Mouse (Mus musculus) liver, embryonic 16.5 days (tissue): ENCODE measurements at regions not wholly inside any gene's neighbourhood (a gene's known extent, or its start where the extent isn't known, plus 50 kb on each side); places are given as distances from the start of the nearest gene placed in this dataset.

Experiments
- ATAC-seq: fragments of 200-750 bp; cut with Nextera tagmentation; 2 replicates; pipeline ENCODE4 v1.8.0; 2017; ENCODE audit warnings: low read depth, mild to moderate bottlenecking, moderate number of reproducible peaks, moderate library complexity
- H3K27ac ChIP-seq: fragments of 300-500 bp; sonication (generic); 2 replicates; pipeline ENCODE4 v1.5.1; 2014; ENCODE audit warnings: mild to moderate bottlenecking, low read length
- H3K27me3 ChIP-seq: fragments of 300-500 bp; sonication (generic); 2 replicates; pipeline ENCODE4 v1.6.1; 2014; ENCODE audit warnings: low read depth, low read length, mixed read lengths; ENCODE audit not compliant: control insufficient read depth, insufficient read depth
- H3K36me3 ChIP-seq: fragments of 300-500 bp; sonication (generic); 2 replicates; pipeline ENCODE4 v1.6.1; 2014; ENCODE audit warnings: mild to moderate bottlenecking; ENCODE audit not compliant: control insufficient read depth, insufficient read depth
- H3K4me1 ChIP-seq: fragments of 300-500 bp; sonication (generic); 2 replicates; pipeline ENCODE4 v1.6.1; 2014; ENCODE audit warnings: low read depth, low read length, mixed read lengths; ENCODE audit not compliant: control insufficient read depth
- H3K4me2 ChIP-seq: fragments of 300-500 bp; sonication (generic); 2 replicates; pipeline ENCODE4 v1.6.1; 2014; ENCODE audit warnings: low read depth, low read length, mixed read lengths
- H3K4me3 ChIP-seq: fragments of 300-500 bp; sonication (generic); 2 replicates; pipeline ENCODE4 v1.5.1; 2014; ENCODE audit warnings: low read depth, mild to moderate bottlenecking, low read length
- H3K9ac ChIP-seq: fragments of 300-500 bp; sonication (generic); 2 replicates; pipeline ENCODE4 v1.6.1; 2014; ENCODE audit warnings: low read depth, low read length
- H3K9me3 ChIP-seq: fragments of 300-500 bp; sonication (generic); replicated peaks from 2 replicates; pipeline ENCODE4 v1.6.1; 2016; ENCODE audit warnings: low read length; ENCODE audit not compliant: control insufficient read depth
- WGBS: fragments of 180-500 bp; shearing (Covaris S2); extraction: QIAGEN DNeasy Blood & Tissue Kit; methylation state at CpG from one replicate; pipeline ENCODE4 v1.1.7; 2014; ENCODE audit not compliant: insufficient replicate concordance; 5-methylcytosine and 5-hydroxymethylcytosine counted together

DNA sequence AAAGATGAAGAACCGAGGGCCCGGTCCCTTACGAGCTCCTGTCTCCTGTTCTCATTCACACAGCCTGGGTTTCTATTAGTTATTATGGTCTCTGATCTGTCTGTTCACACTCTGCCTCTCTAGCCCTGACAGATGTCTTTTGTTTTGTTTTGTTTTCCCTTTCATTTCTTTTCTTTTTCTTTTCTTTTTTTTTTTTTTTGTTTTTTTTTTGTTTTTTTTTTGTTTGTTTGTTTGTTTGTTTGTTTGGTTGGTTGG, 55.8 kb upstream of the Cpm start:
- Histone ChIP-seq H3K27ac (no peak overlapping the region), H3K4me3 (no peak overlapping the region), H3K4me2 (no peak overlapping the region), H3K9ac (no peak overlapping the region), H3K27me3 (peaks cover 4% of the 10 kb centered on the region), H3K9me3 (no peaks in the 10 kb centered on the region), H3K4me1 (no peaks in the 10 kb centered on the region), H3K36me3 (no peaks in the 10 kb centered on the region)
- WGBS = 94% methylated on average over 3 of the region's 3 CpGs
- no peak for ATAC-seq

DNA sequence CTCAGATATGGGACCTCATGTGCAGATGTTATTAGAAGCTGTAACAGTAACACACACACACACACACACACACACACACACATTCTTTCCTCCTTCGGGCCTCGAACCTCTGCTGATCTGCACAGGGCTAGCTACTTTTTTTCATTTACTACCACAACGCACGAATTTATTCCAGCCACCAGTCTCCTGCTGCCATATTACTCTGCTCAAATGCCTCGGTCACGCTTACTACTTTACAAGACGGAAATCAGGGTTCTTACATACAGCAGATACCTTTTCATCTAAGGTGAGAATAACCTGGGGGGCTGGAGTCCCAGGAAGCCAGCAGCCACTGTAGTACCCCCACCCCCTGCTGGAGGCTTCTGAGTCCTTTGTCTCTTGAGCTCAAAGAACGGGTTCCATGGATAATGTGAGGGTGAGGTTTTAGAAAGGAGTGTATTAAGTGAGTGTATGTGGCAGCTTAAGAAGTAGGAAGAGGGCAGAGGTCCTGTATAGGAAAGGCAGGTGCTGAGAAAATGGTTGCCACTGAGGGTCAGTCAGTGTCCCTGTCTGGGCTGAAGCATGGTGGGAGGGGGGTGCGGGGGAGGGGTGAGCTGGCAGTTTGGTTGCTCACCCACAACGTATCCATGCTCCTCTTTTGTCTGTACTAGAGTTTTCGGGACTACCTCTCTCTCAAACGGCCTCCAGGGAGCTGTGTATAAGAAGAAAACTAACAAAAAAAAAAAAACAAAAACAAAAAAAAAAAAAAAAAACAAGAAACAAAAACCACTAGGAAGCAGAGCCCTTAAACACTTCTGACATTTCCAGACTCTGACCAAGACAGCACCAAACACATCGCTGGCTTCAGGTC, 56.3 kb upstream of the Cpm start:
- Histone ChIP-seq H3K4me1 (no peaks in the 10 kb centered on the region), H3K9ac (no peak overlapping the region), H3K36me3 (no peaks in the 10 kb centered on the region), H3K27ac (no peak overlapping the region), H3K4me3 (no peak overlapping the region), H3K9me3 (no peaks in the 10 kb centered on the region), H3K4me2 (no peak overlapping the region), H3K27me3 (peaks cover 4% of the 10 kb centered on the region)
- ATAC-seq = no peak
- WGBS = 54% methylated on average over 13 of the region's 13 CpGs

DNA sequence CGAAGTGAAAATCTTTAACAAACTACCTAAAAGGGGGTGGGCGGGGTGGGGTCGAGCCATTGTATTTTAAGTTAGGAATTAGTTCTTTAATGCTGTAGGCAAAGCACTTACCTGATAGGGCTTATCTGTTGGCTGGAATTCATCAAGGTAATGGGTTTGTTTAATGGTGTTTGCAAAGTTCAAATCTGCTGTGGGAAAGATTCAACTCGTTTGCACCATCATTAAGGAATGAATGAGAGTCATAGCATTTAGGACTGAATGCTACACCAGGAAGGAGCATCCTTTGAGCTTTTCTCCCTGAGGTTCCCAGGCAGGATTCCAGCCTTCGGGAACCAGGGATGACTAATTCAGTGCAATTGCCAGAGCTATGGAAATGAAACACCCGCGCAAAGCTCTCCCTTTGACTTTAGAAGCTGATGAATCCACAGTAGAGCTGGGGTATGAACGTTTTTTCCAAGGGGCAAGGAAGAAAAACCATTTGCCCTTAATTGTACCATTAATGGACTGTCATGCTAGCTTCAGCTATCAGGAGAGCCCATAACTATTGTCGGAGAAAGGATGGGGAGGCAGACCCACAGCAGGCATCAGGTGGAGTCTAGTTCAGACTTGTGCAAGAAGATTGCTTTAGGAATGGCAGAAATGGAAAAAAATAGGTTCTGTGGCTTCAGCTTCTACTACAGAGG, 57.3 kb upstream of the Cpm start:
- peaks cover 4% of the 10 kb centered on the region for H3K27me3 ChIP-seq
- no peaks in the 10 kb centered on the region for H3K9me3 ChIP-seq
- no peak overlapping the region for H3K27ac ChIP-seq
- ATAC-seq = no peak
- no peak overlapping the region for H3K9ac ChIP-seq
- WGBS = 22% methylated on average over 9 of the region's 9 CpGs
- peak overlapping the region; percentile 45 for H3K4me2 ChIP-seq
- no peaks in the 10 kb centered on the region for H3K36me3 ChIP-seq
- H3K4me1 ChIP-seq = no peaks in the 10 kb centered on the region
- H3K4me3 ChIP-seq = no peak overlapping the region

DNA sequence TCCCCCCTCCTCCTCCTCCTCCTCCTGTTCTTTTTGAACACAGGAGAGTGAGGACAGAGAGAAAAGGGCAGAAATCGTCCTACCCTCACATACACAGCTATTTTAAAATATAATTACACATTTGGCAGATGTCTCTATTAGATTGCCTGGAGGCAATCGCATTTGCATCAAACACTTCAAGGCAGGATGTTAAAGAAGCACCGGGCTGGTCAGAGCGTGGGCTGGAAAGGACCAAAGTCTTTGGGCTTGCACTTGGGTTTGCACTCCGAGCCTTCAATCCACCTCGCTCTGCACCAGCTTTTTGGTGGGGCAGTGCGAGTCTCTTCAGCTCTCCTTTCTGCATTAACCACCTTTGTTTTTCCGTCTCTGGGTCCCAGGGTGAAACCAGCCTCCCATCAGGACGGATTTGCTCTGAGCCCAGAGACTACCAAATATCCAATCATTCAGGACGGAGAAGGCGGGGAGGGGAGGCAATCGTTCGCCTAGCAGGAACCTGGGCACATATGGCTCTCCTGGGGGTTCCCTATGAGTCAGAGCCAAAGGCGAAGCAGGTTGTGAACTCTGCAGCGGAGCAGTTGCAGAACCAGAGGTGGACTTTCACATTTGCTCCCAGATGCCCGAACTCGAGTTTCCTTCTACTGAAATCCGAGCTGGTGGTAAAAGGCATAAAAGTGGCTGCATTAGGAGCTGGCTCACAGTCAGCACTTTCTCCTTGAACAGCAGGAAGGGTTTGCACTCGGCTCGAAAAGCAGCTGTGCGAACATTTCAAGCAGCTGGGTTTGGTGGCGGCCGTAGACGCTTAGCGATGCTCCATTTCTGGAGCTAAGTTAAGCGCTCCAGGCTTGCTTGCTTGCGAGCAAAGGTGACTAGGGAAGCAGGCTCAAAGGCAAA, 58.1 kb upstream of the Cpm start:
- H3K9me3 ChIP-seq = no peaks in the 10 kb centered on the region
- no peak overlapping the region for H3K27ac ChIP-seq
- H3K4me3 ChIP-seq = peak overlapping the region; percentile 45
- H3K4me1 ChIP-seq = no peaks in the 10 kb centered on the region
- peaks cover 4% of the 10 kb centered on the region for H3K27me3 ChIP-seq
- H3K9ac ChIP-seq = peak overlapping the region; percentile 11; the same call in 1 of the 2 replicates
- H3K36me3 ChIP-seq = no peaks in the 10 kb centered on the region
- peak overlapping the region; percentile 45 for H3K4me2 ChIP-seq
- WGBS = 2% methylated on average over 27 of the region's 27 CpGs
- ATAC-seq = no peak

DNA sequence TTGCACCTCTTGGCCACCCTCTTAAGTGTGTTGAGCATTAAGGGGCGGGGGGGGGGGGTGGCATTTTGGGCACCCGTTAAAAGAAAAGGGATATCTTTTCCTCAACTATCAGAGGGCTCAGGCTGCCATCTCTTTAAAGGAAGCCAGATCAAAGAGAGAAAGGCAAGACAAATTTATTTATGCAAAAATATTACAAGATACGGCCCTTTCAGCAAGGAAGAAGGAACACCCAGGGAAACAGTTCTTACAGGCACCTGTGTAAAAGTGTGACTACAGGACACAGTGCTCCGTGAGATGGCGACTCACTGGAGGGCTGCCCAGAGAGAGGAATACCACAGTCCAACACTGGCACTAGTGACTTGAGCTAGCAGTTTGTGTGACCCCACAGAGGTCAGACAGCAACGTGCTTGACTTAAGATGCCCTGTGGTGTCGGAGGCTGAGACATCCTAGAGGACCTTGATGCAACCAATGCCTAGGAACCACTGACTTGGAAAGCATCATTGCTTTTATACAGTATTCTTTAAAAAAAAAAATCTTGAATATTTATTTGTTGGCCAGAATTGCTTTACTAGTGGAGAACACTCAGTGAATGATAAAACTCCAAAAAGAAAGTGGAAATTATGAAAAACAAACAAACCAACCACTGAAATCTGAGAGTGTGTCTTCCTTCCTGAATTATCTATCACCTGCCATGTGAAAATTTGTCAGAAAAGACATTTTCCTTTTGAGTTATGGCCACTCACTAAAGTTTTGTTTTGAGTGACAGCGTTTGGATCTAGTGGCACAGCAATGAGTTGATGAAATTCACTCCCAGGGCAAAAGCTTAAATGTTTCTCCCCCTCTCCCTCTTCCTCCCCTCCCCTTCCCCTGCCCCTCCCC, 59.0 kb upstream of the Cpm start:
- no peaks in the 10 kb centered on the region for H3K4me1 ChIP-seq
- WGBS = 42% methylated on average over 8 of the region's 8 CpGs
- peaks cover 4% of the 10 kb centered on the region for H3K27me3 ChIP-seq
- H3K9ac ChIP-seq = no peak overlapping the region
- no peak overlapping the region for H3K27ac ChIP-seq
- no peak overlapping the region for H3K4me3 ChIP-seq
- ATAC-seq = no peak
- no peak overlapping the region for H3K4me2 ChIP-seq
- no peaks in the 10 kb centered on the region for H3K36me3 ChIP-seq
- H3K9me3 ChIP-seq = no peaks in the 10 kb centered on the region

DNA sequence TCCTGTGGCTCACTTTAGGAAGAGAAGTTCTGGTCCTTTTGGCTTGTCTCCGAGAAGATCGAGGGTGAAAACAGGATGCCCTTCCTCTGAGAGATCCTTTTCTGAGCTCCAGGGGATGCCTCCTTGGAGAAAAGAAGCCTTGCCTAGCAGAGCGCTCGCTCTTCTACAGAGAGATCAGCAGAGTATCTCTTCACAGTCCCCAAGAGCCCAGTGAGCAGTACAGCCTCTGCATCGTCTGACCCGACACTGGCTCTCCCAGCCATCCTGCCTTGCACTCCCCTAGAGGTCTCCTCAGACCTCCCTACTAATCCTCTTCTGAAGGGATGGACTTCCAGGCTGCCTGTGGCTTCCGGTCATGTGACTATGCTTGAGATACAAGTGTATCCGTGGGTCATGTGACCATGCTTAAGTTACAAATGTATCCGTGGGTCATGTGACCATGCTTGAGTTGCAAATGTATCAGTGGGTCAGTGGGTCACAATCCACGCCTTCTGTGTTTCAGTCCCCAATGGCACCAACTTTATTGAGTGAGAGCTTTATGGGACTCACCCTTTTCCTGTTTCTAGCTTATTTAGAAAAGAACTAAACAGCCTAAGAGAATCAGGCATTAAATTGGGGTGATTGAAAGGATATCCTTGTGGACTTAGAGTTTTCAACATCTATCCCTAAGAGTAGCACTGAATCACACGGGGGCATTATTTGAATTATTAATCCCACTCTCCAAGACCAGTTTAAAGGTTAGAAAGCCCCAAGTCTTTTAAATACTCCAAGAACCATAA, 59.8 kb upstream of the Cpm start:
- ATAC-seq = no peak
- 64% methylated on average over 11 of the region's 11 CpGs for WGBS

DNA sequence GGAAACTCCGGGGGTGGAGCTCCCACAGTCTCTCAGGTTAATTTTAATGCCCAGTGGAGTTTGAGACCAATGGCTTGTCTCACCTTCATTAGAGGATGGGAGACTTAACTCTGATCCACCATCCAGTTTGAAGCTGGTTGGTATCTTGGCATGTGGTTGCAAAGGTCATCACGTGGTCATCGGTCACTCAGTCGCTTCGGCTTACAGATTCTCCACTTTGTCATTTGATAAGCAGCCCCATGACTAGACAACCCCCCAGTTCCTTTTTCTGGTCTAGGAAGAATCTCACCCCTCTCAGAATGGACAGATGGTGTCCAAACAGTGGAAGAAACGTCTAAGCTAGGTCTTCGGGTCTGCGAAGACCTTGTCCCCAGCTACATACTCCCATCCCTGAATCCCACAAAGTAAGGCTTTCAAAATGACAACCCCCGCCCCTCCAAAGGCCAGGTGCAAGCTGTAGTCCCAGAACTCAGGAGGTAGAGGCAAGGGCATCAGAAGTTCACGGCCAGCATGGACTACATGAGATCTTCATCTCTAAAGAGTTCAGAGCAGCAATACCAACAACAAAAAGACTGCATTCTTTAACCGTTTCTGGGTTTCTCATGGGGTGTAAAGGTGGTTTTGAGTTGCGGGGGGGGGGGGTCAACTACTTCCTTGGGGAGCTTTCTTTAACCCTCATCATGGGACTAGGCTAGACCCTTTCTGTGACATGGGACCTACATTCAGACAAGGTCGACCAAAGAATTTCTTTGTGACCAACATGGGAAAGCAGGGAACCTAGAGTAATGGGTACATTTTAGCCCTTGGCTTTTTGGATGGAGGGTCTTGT, 60.6 kb upstream of the Cpm start:
- H3K27me3 ChIP-seq = peaks cover 4% of the 10 kb centered on the region
- H3K9ac ChIP-seq = no peak overlapping the region
- no peaks in the 10 kb centered on the region for H3K36me3 ChIP-seq
- 70% methylated on average over 13 of the region's 13 CpGs for WGBS
- ATAC-seq = no peak
- H3K4me2 ChIP-seq = no peak overlapping the region
- H3K4me3 ChIP-seq = no peak overlapping the region
- no peaks in the 10 kb centered on the region for H3K4me1 ChIP-seq
- H3K9me3 ChIP-seq = no peaks in the 10 kb centered on the region
- H3K27ac ChIP-seq = no peak overlapping the region

More for the DNA sequence above, 59.8 kb upstream of the Cpm start:
- Histone ChIP-seq H3K27ac (no peak overlapping the region), H3K9me3 (no peaks in the 10 kb centered on the region), H3K9ac (no peak overlapping the region), H3K36me3 (no peaks in the 10 kb centered on the region), H3K27me3 (peaks cover 4% of the 10 kb centered on the region), H3K4me3 (no peak overlapping the region), H3K4me1 (no peaks in the 10 kb centered on the region), H3K4me2 (no peak overlapping the region)
